Mouse (Mus musculus) ovary, postnatal 10 days (tissue): ENCODE results near the gene Prkcz.
"Not testable (repeated sequence)": the region's sequence is repeated elsewhere in the genome, so short reads cannot be mapped to it uniquely, and the experiment has no call there.

Source experiments
- DNase-seq: peaks from one replicate; pipeline ENCODE4 v3.0.0; 2022; ENCODE audit warnings: low spot score

The Prkcz gene

GRCm38 (mm10) chr4:155282231-155282630 is 78.9 kb downstream of the Prkcz start:
- no peak for DNase-seq

- no peak for DNase-seq
Measured at GRCm38 (mm10) chr4:155281652-155282051, 79.5 kb downstream of the Prkcz start.

- DNase-seq = no peak
Measured at GRCm38 (mm10) chr4:155281227-155281626, 79.9 kb downstream of the Prkcz start.

GRCm38 (mm10) chr4:155280768-155281121 is 80.4 kb downstream of the Prkcz start:
- DNase-seq = no peak

- DNase-seq = no peak
Measured at GRCm38 (mm10) chr4:155279926-155280767, 81.0 kb downstream of the Prkcz start.

- DNase-seq = no peak
Measured at GRCm38 (mm10) chr4:155279054-155279453, 82.1 kb downstream of the Prkcz start.

- no peak for DNase-seq
Measured at GRCm38 (mm10) chr4:155277963-155278362, 83.2 kb downstream of the Prkcz start.

GRCm38 (mm10) chr4:155274851-155275250 is 86.3 kb downstream of the Prkcz start:
- no peak for DNase-seq

GRCm38 (mm10) chr4:155274451-155274850 is 86.7 kb downstream of the Prkcz start:
- DNase-seq = no peak

GRCm38 (mm10) chr4:155268382-155268781 is 92.8 kb downstream of the Prkcz start:
- peak; percentile 48 for DNase-seq

- DNase-seq = no peak
Measured at GRCm38 (mm10) chr4:155267639-155268175, 93.5 kb downstream of the Prkcz start.

GRCm38 (mm10) chr4:155267047-155267543 is 94.1 kb downstream of the Prkcz start:
- DNase-seq = no peak

GRCm38 (mm10) chr4:155264521-155265321 is 96.4 kb downstream of the Prkcz start:
- no peak for DNase-seq

GRCm38 (mm10) chr4:155252253-155252652 is 108.9 kb downstream of the Prkcz start:
- no peak for DNase-seq

- no peak for DNase-seq
Measured at GRCm38 (mm10) chr4:155251147-155251546, 110.0 kb downstream of the Prkcz start.

- no peak for DNase-seq
Measured at GRCm38 (mm10) chr4:155250361-155251117, 110.6 kb downstream of the Prkcz start.

- DNase-seq = peak; percentile 85
Measured at GRCm38 (mm10) chr4:155249648-155250351, 111.4 kb downstream of the Prkcz start, which contains the start of gene Faap20. TSS of gene Faap20 (plus strand) at chr4:155249802.

- DNase-seq = peak; percentile 92
Measured at GRCm38 (mm10) chr4:155249257-155249647, 111.9 kb downstream of the Prkcz start.

GRCm38 (mm10) chr4:155248054-155248453 is 113.1 kb downstream of the Prkcz start:
- not testable (repeated sequence) for DNase-seq

- no peak for DNase-seq
Measured at GRCm38 (mm10) chr4:155246691-155247105, 114.5 kb downstream of the Prkcz start.
